Mouse (Mus musculus) adipocyte (in vitro differentiated cells): ENCODE data around the gene Gm17334.
"Not testable (repeated sequence)": the region's sequence is repeated elsewhere in the genome, so short reads cannot be mapped to it uniquely, and the experiment has no call there.

Experiments used
- DNase-seq: peaks from one replicate; pipeline ENCODE4 v3.0.0-alpha.2; 2016; ENCODE audit warnings: low spot score

Gm17334 gene

DNA sequence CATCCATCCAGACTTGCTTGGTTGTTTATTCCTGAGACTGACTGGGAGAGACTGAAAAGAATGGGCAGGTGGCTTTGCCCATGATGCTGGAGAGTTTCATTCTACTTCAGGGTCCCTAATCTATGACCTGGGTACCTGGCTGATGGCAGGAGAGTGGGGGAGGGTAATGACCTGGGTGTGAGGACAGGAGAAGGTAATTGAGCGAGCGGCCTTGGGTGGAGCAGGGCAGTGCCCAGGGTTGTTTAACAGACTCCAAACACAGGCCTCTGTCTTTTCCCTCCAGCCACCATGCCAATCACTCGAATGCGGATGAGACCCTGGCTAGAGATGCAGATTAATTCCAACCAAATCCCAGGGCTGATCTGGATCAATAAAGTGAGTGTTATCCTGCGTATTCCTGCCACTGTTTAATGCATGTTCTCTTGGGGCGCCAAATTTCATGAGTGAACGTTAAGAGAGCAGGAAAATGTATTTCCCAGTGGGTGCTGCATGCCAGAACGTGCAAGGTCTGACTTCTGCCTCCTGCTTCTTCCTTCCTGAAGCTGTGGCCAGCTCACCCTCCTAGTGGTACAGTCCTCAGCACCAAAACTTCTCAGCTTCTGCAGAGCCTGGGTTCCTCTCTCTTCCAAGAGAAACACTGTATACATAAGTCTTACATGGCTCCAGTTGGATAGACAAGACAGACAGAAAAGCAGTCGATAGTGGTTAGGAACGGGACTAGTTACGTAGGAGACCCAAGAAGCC lies 1.8 kb downstream of the Gm17334 start:
- DNase-seq: no peak

DNA sequence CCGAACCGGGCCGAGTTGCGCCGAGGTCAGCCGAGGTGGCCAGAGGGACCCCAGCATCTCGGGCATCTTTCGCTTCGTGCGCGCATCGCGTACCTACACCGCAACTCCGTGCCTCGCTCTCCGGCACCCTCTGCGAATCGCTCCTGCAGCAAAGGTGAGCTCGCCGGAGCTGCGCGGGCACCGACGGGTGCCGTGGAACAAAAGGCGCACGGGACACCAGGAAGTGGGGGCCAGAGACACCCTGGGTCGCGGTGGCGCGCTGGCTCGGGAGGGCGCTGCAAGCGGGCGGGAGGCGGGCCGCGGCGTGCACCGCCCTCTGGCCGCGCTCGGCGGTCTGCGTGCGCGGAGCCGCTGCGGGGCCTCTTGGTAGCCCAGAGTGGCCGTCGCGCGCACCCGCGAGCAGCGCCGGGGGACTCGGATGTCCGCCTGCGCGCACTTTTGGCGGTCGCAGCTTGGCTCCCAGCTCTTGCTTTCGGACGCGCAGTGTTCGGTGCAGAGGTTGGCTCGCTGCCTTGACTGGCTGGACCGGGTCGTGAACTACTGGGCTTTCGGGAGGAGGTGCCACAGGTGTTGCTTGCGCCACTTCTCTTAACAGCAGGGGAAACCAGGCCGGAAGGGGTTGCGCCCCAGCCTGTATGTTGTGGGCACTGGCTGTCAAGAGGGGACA lies 2.7 kb downstream of the Gm17334 start:
- peak; percentile 68 for DNase-seq

DNA sequence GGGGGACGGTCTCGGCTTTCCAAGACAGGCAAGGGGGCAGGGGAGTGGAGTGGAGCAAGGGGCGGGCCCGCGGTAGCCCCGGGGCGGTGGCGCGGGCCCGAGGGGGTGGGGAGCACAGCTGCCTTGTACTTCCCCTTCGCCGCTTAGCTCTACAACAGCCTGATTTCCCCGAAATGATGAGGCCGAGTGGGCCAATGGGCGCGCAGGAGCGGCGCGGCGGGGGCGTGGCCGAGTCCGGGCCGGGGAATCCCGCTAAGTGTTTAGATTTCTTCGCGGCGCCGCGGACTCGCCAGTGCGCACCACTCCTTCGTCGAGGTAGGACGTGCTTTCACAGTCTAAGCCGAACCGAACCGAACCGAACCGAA lies 3.2 kb downstream of the Gm17334 start, which contains the start of gene Irf1:
Gene Irf1 (plus strand): TSS at position 255 of the 365 bp plus-strand sequence.
- peak; percentile 91 for DNase-seq

DNA sequence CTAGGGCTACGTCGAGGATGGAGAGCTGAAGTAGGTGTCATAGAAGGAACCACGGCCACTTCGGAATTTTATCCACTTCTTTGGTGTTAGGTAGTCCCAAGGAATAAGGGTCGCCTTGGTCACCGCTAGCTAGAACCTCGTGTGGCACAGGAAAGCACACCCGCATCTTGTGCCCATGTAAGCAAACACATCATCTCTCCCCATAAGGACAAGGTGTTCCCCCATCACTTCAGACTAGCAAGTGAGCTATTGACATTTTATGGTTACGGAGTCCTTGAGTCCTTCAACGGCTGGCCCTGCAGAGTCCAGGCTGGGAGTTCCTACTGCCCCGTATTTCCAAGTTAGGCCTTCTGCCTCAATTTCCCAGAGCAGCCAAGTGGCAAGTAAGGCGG lies 3.8 kb downstream of the Gm17334 start:
- no peak for DNase-seq

DNA sequence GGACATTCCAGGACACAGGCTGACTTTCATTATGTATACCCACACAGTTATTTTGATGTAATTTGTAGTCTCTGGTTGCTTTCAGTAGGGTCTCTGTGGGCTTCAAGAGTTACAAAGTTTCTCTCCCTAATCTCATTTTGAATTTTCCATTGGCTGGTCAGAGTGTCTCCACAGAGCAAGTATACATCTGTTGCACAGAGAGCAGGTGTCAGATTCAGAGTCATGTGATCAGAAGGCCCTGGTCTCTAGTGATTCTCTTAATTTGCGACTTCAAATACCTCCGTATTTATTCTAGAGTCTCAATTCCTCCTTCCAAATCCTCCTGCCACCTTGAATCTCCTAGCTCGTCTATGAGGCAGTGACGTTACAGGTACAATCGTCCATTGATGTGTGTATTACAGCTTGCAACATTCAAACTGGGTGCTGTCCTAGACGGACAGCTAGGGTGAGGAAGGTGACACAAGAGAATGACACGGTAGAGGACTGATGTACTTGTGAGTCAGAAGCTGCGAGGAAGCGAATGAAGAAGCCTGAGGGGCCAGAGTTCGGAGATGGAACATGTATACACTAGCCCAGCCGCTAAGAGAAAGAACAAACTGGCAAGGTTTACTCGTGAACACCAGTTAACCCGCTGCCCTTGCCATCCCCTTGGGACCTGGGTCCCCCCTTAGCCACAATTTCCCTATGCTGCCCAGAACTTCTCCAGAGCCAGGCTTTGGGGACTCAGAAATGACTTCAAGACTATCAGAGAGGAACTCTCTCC lies 4.4 kb downstream of the Gm17334 start:
- DNase-seq: no peak

DNA sequence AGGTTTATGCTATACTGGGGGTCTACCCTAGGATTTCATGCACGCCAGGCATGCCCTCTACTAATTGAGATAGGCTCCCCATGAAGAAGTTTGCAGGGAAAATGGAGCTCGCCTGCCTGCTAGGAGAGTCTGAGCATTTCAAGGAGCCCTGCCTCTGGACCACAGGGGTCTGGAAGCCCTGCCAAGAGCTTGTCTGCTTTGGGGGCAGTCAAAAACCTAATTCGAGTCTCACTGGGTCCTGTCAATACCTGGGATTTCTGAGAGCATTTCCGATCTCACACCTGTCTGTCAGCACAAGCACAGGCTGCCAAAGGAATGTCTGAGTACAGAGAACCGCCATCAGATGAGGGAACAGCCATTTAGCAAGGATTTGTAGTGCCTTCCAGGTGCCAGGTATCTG lies 8.4 kb downstream of the Gm17334 start:
- DNase-seq: no peak

DNA sequence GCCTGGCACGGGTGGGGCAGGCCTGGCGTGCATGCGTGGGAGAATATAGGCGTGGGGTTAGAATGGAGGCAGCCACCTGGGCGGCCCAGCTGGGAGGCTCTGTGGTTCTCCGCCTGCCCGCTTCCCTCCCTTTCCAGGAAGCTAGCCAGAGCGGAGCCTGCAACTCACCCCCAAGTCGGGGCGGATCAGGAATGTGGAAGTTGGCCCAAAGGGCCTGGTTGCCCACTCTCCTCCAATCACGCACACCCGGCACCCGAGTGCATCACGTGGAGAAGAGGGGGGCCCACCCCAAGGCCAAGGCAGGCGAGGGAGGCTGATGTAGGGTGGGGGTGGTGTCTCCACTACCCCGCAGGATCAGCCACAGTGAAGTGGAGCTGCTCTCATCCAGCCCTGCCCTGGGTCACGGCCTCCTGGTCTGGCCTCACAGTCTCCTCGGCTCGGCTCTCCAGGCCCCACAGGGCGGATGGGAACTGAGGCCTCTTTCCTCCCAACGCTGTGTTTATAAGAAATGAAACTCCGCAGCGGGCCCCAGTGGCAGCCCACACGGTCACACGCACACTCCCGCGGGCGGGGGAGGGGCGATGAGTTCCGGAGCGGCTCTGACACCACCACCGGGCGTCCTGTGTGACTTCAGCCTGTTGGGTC lies 9.4 kb downstream of the Gm17334 start:
- DNase-seq: peak; percentile 96

DNA sequence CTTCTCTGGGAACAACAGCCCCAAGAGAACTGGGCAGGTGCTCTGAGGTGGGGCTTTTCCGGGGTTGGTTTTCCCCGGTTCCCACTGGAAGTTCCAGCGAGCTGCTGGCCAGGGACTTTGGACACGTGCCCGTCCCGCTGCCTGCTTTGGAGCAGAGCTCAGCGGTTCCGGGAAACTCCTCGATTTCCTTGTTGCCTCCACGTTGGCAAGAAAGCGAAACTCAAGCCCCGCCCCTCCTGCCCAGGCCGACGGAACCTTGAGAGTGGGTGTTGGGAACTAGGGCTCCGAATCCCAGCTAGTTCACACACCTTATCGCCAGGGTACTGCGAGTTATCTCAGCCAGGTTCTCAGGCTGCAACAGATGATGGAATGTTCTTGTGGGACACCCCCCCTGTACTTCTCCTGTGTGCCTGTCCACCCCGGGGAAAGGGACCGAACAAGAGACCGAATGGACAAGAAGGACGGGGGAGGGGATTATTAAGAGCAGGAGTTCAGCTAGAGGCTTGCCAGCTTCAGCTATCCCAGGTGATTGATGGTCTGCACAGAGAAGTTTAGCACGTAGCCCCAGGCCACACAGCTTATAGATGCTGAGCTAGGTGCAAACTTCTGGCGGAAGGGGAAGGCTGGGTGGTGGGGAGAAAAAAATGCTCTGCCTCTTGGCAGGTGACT lies 10.0 kb downstream of the Gm17334 start:
- DNase-seq: peak; percentile 95

DNA sequence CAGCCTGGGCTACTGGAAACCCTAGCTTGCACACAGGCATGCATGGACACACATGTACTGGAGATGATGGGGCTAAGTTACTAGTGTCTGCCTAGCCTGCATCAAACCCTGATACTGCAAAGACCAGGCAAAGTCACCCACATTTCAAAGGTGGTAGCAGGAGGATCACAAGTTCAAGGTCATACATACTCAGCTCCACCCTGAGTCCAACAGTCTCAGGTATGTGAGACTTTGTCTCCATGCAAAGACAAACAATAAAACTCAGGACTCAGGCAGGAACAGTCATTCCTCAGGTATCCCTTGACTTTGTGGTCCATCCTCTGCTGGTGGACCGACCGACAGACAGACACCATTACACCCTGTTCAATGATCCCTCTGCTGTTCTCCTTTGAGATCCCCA lies 10.6 kb downstream of the Gm17334 start:
- DNase-seq: no peak

DNA sequence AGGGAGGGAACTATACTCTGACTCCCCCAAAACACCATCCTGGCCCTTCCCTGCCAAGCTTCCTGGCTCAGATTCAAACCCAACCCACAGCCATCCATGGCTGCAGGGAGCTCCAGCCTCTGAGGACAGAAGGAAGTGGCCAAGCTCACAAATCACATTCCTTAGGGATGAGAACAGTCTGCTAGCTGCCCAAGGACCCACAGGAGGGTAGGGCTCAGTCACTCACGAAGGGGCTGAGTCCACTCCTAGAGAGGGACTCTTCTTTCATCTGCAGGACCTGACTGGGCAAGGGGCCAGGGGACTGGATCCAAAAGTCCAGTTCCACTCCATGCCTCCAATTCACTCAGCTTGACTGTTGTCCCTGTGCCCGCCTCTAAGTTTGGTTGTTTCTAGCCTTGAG lies 11.2 kb downstream of the Gm17334 start:
- DNase-seq: peak; percentile 84

DNA sequence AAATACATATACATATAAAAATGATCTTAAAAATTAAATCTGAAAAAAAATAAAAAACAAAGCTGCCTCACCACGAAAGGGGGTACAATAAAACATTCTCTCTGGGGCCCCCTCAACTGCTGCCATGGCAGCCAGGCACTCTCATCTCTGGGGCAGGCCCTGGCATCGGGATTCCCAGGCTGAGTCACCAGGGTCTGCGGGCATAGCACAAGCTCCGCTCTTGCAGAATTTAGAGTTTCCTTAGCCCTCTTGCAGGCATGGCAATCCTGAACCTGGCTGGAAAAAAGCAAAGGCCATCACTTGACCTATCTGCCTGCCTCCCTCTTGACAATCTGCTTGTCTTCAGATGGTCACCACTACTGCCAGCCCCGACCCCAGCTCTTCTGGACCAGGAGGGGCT lies 11.7 kb downstream of the Gm17334 start:
- DNase-seq: no peak

DNA sequence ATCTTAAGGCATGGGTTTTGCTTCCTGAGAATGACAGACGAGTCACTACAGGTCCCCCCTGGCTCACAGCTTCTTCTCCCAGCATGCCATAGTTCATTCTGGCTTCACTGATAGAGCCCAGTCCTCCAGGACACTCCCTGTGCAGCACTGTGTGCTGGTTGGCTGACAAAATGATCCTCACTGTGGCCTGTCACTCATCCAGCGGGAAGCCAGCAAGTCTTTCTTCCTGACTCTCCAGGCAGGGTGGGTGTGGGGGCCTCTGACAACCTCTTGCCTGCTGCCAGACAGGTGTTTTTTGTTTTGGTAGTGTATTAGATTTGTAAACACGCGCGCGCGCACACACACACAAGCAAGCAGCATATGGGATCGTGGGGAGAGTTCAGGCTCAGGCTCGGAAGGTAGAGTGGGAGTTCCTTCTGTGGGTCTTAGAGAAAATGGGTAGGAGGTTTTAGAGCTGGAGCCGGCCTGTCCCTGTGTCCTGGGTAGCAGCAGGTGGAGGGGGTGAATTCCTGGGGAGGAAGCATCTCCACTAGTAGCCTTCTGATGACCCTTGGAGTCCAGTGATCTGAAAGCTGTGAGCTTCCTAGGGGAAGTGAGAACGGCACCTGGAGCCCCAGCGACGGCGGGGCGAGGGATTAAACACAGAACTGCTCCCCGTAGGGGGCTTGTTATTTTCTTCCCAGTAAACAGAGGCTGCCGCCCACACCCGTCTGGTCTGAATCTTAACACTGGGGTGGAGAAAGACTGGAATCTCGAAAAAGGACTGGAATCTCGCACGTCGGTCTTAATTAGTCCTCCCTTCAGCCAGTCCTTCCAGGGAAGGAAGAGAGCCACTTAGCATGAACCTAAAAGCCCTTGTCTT lies 13.2 kb downstream of the Gm17334 start:
- DNase-seq: no peak

DNA sequence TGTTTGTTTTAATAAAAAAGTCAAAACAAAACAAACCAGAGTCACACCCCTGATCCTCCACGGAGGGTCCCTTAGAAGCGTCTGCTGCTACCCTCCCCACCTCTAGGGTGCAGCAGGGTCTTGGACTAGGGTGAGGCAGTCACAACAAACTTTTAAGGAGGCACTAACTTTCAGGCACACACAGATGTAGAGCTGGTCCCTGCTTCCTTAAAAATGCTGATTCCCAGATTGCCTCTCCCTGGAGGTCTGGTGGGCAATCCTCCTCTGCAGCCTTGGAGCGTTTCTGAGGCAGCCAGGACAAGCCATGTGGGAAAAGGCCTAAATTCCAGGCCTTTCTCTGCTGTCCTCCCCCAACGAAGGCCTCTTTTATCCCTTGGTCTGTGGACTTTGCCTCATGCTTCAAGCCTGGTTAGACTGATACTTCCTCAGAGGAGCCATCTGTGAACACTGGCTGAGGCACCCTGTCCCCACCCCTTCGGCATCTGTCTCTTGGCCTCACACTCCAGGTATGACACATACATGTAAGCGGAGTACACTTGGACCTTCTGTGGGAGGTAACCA lies 14.1 kb downstream of the Gm17334 start:
- DNase-seq: no peak

DNA sequence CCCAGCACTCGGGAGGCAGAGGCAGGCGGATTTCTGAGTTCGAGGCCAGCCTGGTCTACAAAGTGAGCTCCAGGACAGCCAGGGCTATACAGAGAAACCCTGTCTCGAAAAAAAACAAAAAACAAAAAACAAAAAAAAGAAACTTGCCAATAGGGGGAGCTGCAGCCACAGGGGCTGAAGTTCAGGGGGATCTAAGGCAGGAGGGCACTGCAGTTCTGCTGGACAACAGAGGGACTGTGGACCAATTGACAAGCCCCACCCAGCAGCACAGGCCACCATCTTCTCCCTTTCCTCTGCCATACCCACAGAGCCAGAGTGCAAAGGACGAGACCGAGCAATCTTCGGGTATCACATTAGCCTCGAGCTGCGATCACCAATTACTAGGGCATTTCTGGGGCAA lies 15.0 kb downstream of the Gm17334 start:
- not testable (repeated sequence) for DNase-seq

DNA sequence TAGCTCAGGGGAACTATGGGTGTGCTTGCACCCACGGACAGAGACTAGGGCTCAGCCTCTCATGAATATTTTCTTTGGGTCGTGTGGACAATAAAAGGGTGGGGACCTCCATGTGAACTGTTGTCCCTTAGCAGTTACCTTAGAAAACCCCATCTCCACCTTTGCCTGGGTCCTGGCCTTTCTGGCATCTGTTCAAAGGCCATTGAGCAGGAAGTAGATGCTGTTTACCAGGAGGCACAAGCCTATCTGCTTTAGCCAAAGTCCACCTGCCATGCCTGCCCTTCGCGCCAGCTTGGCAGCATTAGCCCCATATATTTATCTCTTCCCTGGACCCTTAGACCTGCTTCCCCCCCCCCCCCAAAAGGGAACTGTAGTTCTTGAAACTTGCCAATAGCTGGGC lies 15.4 kb downstream of the Gm17334 start:
- DNase-seq: no peak

DNA sequence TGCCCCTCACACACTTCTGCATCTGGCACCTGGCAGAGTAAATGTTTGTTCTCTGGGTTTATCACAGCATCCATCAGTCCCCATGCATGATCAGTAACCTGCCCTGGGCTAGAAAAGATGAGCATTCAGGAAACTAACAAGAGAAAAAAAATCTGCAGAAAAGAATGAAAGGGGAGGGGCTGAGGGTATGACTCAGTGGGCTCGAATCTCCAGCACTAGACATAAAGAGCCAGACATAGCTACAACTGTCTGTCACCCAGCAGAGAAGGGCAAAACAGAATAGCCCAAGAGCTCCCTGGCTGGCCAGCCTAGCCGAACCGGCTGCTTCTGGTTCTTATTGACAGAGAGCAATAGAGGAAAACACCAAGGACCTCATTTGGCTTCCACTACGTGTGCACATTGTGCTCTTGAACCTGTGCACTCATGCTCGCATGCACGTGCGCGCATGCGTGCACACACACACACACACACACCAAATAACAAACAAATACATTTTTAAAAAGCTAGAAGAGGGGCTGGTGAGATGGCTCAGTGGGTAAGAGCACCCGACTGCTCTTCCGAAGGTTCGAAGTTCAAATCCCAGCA lies 17.9 kb downstream of the Gm17334 start:
- DNase-seq: no peak

DNA sequence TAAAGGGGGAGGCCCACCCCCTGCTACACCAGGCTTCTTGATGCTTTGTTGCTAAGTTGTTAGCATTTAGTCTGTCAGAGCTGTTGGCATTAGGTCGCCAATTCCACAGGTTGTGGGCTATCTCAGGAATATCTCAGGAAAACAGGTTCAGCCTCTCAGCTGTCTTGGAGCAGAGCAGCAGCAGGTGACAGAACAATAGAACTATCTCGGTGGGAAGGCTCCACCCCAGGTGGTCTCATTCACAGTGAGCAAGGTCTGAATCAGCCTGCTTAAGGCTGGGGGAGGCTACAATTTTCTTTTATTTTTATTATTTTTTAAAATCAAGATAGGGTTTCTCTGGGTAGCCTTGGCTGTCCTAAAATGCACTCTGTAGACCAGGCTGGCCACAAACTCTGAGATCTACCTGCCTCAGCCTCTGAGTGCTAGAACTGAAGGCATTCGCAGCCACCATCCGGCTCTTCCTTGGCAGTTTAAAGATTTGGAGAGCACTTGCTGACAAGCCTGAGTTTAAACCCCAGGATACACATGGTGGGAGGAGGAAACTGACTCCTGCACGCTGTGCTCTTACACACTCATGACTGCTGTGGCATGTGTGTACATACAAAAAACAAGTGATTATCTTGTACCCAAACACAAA lies 23.2 kb downstream of the Gm17334 start:
- DNase-seq: no peak

DNA sequence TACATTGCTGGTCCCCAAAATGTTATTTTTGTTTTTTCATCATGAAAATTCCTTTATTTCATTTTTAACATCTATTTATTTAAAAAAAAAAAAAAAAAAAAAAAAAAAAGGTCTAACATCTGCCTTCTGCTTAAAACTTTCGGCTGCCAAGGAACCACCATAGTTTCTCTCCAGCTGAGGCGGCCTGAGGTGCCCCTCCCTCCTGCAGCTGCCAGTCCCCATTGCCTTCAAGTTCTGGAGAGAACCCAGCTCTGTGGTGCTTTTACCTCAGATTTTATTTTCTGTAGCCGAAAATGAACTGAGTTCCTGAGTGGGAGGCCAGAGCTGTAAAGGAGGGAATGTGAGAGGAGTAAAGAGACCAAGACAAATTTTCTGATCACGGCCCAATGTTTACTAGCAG lies 23.7 kb downstream of the Gm17334 start:
- no peak for DNase-seq

DNA sequence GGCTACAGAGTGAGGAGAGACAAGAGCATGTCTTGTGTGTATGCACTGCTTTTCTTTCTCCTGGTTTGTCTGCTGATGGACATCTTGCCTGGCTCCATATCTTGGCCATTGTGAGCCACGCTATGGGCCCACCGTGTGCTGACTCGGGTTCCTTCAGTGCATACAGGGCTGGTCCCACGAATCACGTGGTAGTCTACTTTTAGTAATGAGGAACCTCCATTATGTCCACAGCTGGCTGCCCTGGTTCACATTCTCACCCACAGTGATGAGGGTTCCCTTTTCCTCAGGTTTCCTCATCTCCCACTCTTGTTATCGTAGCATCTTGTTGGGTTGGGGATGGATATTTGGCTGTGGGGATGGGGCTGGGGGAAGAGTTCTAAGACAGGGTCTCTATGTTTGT lies 24.4 kb downstream of the Gm17334 start:
- DNase-seq: no peak

DNA sequence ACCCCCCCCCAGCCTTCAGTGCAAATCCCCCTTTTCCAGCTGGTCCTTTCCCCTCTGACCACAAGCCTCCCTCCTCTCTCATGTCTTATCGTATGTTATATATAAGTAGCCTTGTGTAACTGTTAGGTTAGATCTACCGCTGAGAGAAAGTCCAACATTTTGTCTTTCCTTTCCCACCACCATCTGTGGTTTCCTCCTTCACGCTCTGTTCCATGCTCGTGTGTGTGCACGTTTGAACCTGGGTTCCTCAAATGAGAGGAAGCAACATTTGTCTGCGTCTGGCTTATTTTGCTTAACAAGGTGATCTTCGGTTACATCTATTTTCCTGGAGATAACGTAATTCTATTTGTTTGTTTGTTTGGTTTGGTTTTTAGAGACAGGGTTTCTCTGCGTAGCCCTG lies 25.0 kb downstream of the Gm17334 start:
- DNase-seq: no peak
